Mouse (Mus musculus) kidney, adult 10 weeks (tissue): ENCODE measurements around the gene Pfdn5. TPM values are rescaled to one million over a fixed set of nuclear protein-coding genes. Genes with fewer than 3 reads are reported as not detected.

Source experiments
- polyA plus RNA-seq: library from polyadenylated mRNA; stranded (reverse); fragments of 350-450 nt; fragmentation: Illumina TruSeq; extraction: RNeasy Lipid Tissue Mini Kit (QIAGEN cat#74804); gene quantifications from one replicate; pipeline ENCODE4 v1.2.3, GENCODE M21; 2014; ENCODE audit warnings: low read depth, low replicate concordance

The Pfdn5 gene
- polyA plus RNA-seq: 84.0 TPM

GRCm38 (mm10) chr15:102326022-102326576 is at the start of gene Pfdn5:
Gene Pfdn5 (plus strand): TSS chr15:102326116.

GRCm38 (mm10) chr15:102279092-102279782 is 46.7 kb upstream of the Pfdn5 start, which contains the start of gene Mfsd5:
Gene Mfsd5 (plus strand): TSS chr15:102279454.

GRCm38 (mm10) chr15:102295633-102296367 is 30.1 kb upstream of the Pfdn5 start, which contains the start of gene Espl1:
Gene Espl1 (plus strand): TSS chr15:102296266.

GRCm38 (mm10) chr15:102331610-102332015 is 5.7 kb downstream of the Pfdn5 start, which contains the start of gene Myg1:
Gene Myg1 (plus strand): TSS chr15:102331709.

GRCm38 (mm10) chr15:102350138-102350941 is 24.4 kb downstream of the Pfdn5 start, which contains the start of gene Aaas:
Gene Aaas (minus strand): TSS chr15:102350771.

GRCm38 (mm10) chr15:102366733-102367344 is 40.9 kb downstream of the Pfdn5 start, which contains the start of gene Sp7:
Gene Sp7 (minus strand): TSS chr15:102367182.

Other genes starting within 250 kb of the Pfdn5 start
- 32.3 TPM for gene Tns2, start 225.7 kb upstream of the Pfdn5 start, polyA plus RNA-seq
- gene Spryd3, start 189.9 kb upstream of the Pfdn5 start, polyA plus RNA-seq: 0.44 TPM
- not detected for gene Igfbp6, start 181.8 kb upstream of the Pfdn5 start, polyA plus RNA-seq
- gene Soat2, start 175.6 kb upstream of the Pfdn5 start, polyA plus RNA-seq: not detected
- gene Zfp740, start 122.9 kb upstream of the Pfdn5 start, polyA plus RNA-seq: 24.9 TPM
- gene Csad, start 121.4 kb upstream of the Pfdn5 start, polyA plus RNA-seq: 66.9 TPM
- not detected for gene Itgb7, start 94.2 kb upstream of the Pfdn5 start, polyA plus RNA-seq
- gene Rarg, start 68.6 kb upstream of the Pfdn5 start, polyA plus RNA-seq: 5.9 TPM
- not detected for gene Gm9918, start 55.6 kb upstream of the Pfdn5 start, polyA plus RNA-seq
- 0.93 TPM for gene Mfsd5, start 46.7 kb upstream of the Pfdn5 start, polyA plus RNA-seq
- not detected for gene Espl1, start 29.9 kb upstream of the Pfdn5 start, polyA plus RNA-seq
- 4.4 TPM for gene Myg1, start 5.6 kb downstream of the Pfdn5 start, polyA plus RNA-seq
- gene Aaas, start 24.7 kb downstream of the Pfdn5 start, polyA plus RNA-seq: 3.6 TPM
- gene Sp7, start 41.1 kb downstream of the Pfdn5 start, polyA plus RNA-seq: not detected
- gene Sp1, start 80.0 kb downstream of the Pfdn5 start, polyA plus RNA-seq: 55.3 TPM
- not detected for gene Amhr2, start 119.3 kb downstream of the Pfdn5 start, polyA plus RNA-seq
- gene Prr13, start 132.9 kb downstream of the Pfdn5 start, polyA plus RNA-seq: 53.1 TPM
- gene Pcbp2, start 144.4 kb downstream of the Pfdn5 start, polyA plus RNA-seq: 701 TPM
- not detected for gene Gm10337, start 177.6 kb downstream of the Pfdn5 start, polyA plus RNA-seq
- 1.4 TPM for gene Map3k12, start 190.9 kb downstream of the Pfdn5 start, polyA plus RNA-seq
- 1.1 TPM for gene Tarbp2, start 192.1 kb downstream of the Pfdn5 start, polyA plus RNA-seq
- not detected for gene Npff, start 198.8 kb downstream of the Pfdn5 start, polyA plus RNA-seq